Mouse (Mus musculus): Measurements from ENCODE around the gene Tmem100.

- TF ChIP-seq POLR2A (IDR thresholded peaks at IDR 0.05; ENCODE audit: borderline replicate concordance, control insufficient read depth, low read depth, low read length) (no peak), CTCF (IDR thresholded peaks at IDR 0.05; ENCODE audit: control insufficient read depth, insufficient read depth, low read length) (no peak)
Measured at GRCm38 (mm10) chr11:90066405-90067250, 36.5 kb downstream of the Tmem100 start.

All from bone marrow, adult 2 months (tissue).